Mouse (Mus musculus): ENCODE results near the gene Gm17720. TPM values are rescaled to one million over a fixed set of nuclear protein-coding genes. Genes with fewer than 3 reads are reported as not detected.

Gene Gm17720
- total and polyA plus RNA-seq, 2 experiments from 2014 or later, result not detected

DNA sequence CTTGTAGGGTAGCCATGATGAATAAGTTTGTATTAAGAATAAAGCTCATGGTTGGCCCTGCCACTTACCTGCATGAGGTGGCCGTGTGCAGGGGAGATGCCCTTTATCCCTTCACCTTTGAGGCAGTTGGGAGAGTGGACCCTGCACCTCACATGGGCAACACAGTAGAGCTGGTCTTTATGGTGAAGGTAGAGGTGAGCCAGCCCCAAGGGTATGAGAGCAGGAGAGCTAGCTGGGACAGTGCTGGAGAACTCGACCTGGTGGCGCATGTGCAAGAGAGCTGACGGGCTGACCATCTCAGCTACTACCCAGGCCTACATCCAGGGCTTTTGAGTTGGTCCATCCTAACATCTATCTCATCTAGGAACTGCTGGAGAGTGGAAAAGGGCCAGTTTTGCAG lies 36.9 kb downstream of the Gm17720 start:
- Histone ChIP-seq H3K27me3 (ENCODE audit: control insufficient read depth, insufficient read depth, low read length) (no peaks in the 10 kb centered on the region), H3K9me3 (replicated peaks; ENCODE audit: control insufficient read depth, low read length) (peaks cover 2% of the 10 kb centered on the region; the same call in 1 of the 2 replicates), H3K27ac (ENCODE audit: low read depth) (no peak overlapping the region), H3K4me1 (ENCODE audit: control insufficient read depth, insufficient read depth) (no peaks in the 10 kb centered on the region), H3K9ac (replicated peaks; ENCODE audit: low read depth, low read length) (no peak overlapping the region), H3K4me3 (ENCODE audit: low read depth, low read length) (no peak overlapping the region), H3K36me3 (replicated peaks; ENCODE audit: control insufficient read depth, insufficient read depth, low read length) (no peaks in the 10 kb centered on the region), H3K4me2 (ENCODE audit: low read depth, low read length) (no peak overlapping the region)
- TF ChIP-seq EP300 (IDR thresholded peaks at IDR 0.05; ENCODE audit: low read depth), result no peak
- no peak for TF ChIP-seq CTCF (IDR thresholded peaks at IDR 0.05; ENCODE audit: low read depth)
- no peak for ATAC-seq (ENCODE audit: insufficient read depth, low read depth)
- 81% methylated on average over 4 of the region's 4 CpGs for WGBS
- no peak for DNase-seq (ENCODE audit: low spot score)

GRCm38 (mm10) chr8:110064606-110065365 lies 37.8 kb downstream of the Gm17720 start:
- DNase-seq (ENCODE audit: low spot score), result no peak
- ATAC-seq (ENCODE audit: insufficient read depth, low read depth), result no peak
- no peaks in the 10 kb centered on the region for H3K27me3 ChIP-seq (ENCODE audit: control insufficient read depth, insufficient read depth, low read length)
- 88% methylated on average over 18 of the region's 18 CpGs for WGBS
- no peaks in the 10 kb centered on the region for H3K4me1 ChIP-seq (ENCODE audit: control insufficient read depth, insufficient read depth)
- no peak overlapping the region for H3K4me3 ChIP-seq (ENCODE audit: low read depth, low read length)
- peaks cover 2% of the 10 kb centered on the region; the same call in 1 of the 2 replicates for H3K9me3 ChIP-seq (replicated peaks; ENCODE audit: control insufficient read depth, low read length)
- H3K4me2 ChIP-seq (ENCODE audit: low read depth, low read length), result no peak overlapping the region
- no peaks in the 10 kb centered on the region for H3K36me3 ChIP-seq (replicated peaks; ENCODE audit: control insufficient read depth, insufficient read depth, low read length)
- H3K27ac ChIP-seq (ENCODE audit: low read depth), result no peak overlapping the region
- no peak overlapping the region for H3K9ac ChIP-seq (replicated peaks; ENCODE audit: low read depth, low read length)
- TF ChIP-seq EP300 (IDR thresholded peaks at IDR 0.05; ENCODE audit: low read depth), result no peak
- TF ChIP-seq CTCF (IDR thresholded peaks at IDR 0.05; ENCODE audit: low read depth), result no peak

- WGBS, result 72% methylated on average over 9 of the region's 9 CpGs
- no peak for ATAC-seq (ENCODE audit: insufficient read depth, low read depth)
Measured at GRCm38 (mm10) chr8:110064161-110064560, 38.4 kb downstream of the Gm17720 start.

GRCm38 (mm10) chr8:110058207-110058606 lies 44.3 kb downstream of the Gm17720 start:
- Histone ChIP-seq H3K4me2 (ENCODE audit: low read depth, low read length) (no peak overlapping the region), H3K27ac (ENCODE audit: low read depth) (no peak overlapping the region), H3K27me3 (ENCODE audit: control insufficient read depth, insufficient read depth, low read length) (no peaks in the 10 kb centered on the region), H3K9me3 (replicated peaks; ENCODE audit: control insufficient read depth, low read length) (no peaks in the 10 kb centered on the region; the same call in 1 of the 2 replicates), H3K4me1 (ENCODE audit: control insufficient read depth, insufficient read depth) (no peaks in the 10 kb centered on the region), H3K9ac (replicated peaks; ENCODE audit: low read depth, low read length) (no peak overlapping the region), H3K36me3 (replicated peaks; ENCODE audit: control insufficient read depth, insufficient read depth, low read length) (no peaks in the 10 kb centered on the region), H3K4me3 (ENCODE audit: low read depth, low read length) (no peak overlapping the region)
- ATAC-seq (ENCODE audit: insufficient read depth, low read depth) (no peak), DNase-seq (ENCODE audit: low spot score) (no peak)
- TF ChIP-seq EP300 (IDR thresholded peaks at IDR 0.05; ENCODE audit: low read depth), result no peak
- TF ChIP-seq CTCF (IDR thresholded peaks at IDR 0.05; ENCODE audit: low read depth), result no peak
- WGBS, result 54% methylated on average over 8 of the region's 8 CpGs

More at GRCm38 (mm10) chr8:110064161-110064560, 38.4 kb downstream of the Gm17720 start:
- Histone ChIP-seq H3K36me3 (replicated peaks; ENCODE audit: control insufficient read depth, insufficient read depth, low read length) (no peaks in the 10 kb centered on the region), H3K4me1 (ENCODE audit: control insufficient read depth, insufficient read depth) (no peaks in the 10 kb centered on the region), H3K9me3 (replicated peaks; ENCODE audit: control insufficient read depth, low read length) (peaks cover 2% of the 10 kb centered on the region; the same call in 1 of the 2 replicates), H3K27ac (ENCODE audit: low read depth) (no peak overlapping the region), H3K9ac (replicated peaks; ENCODE audit: low read depth, low read length) (no peak overlapping the region), H3K4me2 (ENCODE audit: low read depth, low read length) (no peak overlapping the region), H3K4me3 (ENCODE audit: low read depth, low read length) (no peak overlapping the region), H3K27me3 (ENCODE audit: control insufficient read depth, insufficient read depth, low read length) (no peaks in the 10 kb centered on the region)
- TF ChIP-seq EP300 (IDR thresholded peaks at IDR 0.05; ENCODE audit: low read depth) (no peak), CTCF (IDR thresholded peaks at IDR 0.05; ENCODE audit: low read depth) (no peak)
- no peak for DNase-seq (ENCODE audit: low spot score)

- 71% methylated on average over 6 of the region's 6 CpGs for WGBS
- H3K4me3 ChIP-seq (ENCODE audit: low read depth, low read length), result no peak overlapping the region
- no peak overlapping the region for H3K4me2 ChIP-seq (ENCODE audit: low read depth, low read length)
- TF ChIP-seq EP300 (IDR thresholded peaks at IDR 0.05; ENCODE audit: low read depth) (no peak), CTCF (IDR thresholded peaks at IDR 0.05; ENCODE audit: low read depth) (no peak)
- H3K4me1 ChIP-seq (ENCODE audit: control insufficient read depth, insufficient read depth), result no peaks in the 10 kb centered on the region
- H3K27me3 ChIP-seq (ENCODE audit: control insufficient read depth, insufficient read depth, low read length), result no peaks in the 10 kb centered on the region
- DNase-seq (ENCODE audit: low spot score) (no peak), ATAC-seq (ENCODE audit: insufficient read depth, low read depth) (no peak)
- H3K9me3 ChIP-seq (replicated peaks; ENCODE audit: control insufficient read depth, low read length), result no peaks in the 10 kb centered on the region
- H3K9ac ChIP-seq (replicated peaks; ENCODE audit: low read depth, low read length), result no peak overlapping the region
- H3K27ac ChIP-seq (ENCODE audit: low read depth), result no peak overlapping the region
- no peaks in the 10 kb centered on the region for H3K36me3 ChIP-seq (replicated peaks; ENCODE audit: control insufficient read depth, insufficient read depth, low read length)
Measured at GRCm38 (mm10) chr8:110051208-110051607, 51.3 kb downstream of the Gm17720 start.
